Mouse (Mus musculus) embryo, embryonic 11.5 days (tissue): ENCODE results near the gene Slc15a5.

Source experiments
- DNase-seq: peaks from one replicate; pipeline ENCODE4 v3.0.0-alpha.2; 2012; ENCODE audit warnings: low read depth, low spot score

The Slc15a5 gene

GRCm38 (mm10) chr6:137962836-137963235, 116.9 kb downstream of the Slc15a5 start:
- DNase-seq, result no peak

GRCm38 (mm10) chr6:137960023-137960778, 119.5 kb downstream of the Slc15a5 start:
- DNase-seq, result no peak

- DNase-seq, result no peak
These were observed 122.1 kb downstream of the Slc15a5 start for GRCm38 (mm10) chr6:137957630-137958029.

GRCm38 (mm10) chr6:137956783-137957429, 122.8 kb downstream of the Slc15a5 start:
- DNase-seq, result no peak

- DNase-seq, result no peak
These were observed 133.2 kb downstream of the Slc15a5 start for GRCm38 (mm10) chr6:137946520-137946919.

- DNase-seq, result no peak
These were observed 139.1 kb downstream of the Slc15a5 start for GRCm38 (mm10) chr6:137940374-137941218.

- no peak for DNase-seq
These were observed 142.2 kb downstream of the Slc15a5 start for GRCm38 (mm10) chr6:137937541-137937940.

- no peak for DNase-seq
These were observed 143.4 kb downstream of the Slc15a5 start for GRCm38 (mm10) chr6:137936268-137936667.

- DNase-seq, result no peak
These were observed 143.9 kb downstream of the Slc15a5 start for GRCm38 (mm10) chr6:137935857-137936256.

- DNase-seq, result no peak
These were observed 144.4 kb downstream of the Slc15a5 start for GRCm38 (mm10) chr6:137935341-137935740.

GRCm38 (mm10) chr6:137934545-137935298, 145.0 kb downstream of the Slc15a5 start:
- DNase-seq, result no peak
